Mouse (Mus musculus) spleen, adult 12 weeks (tissue): ENCODE results near the gene Bcl6.
A peak's percentile ranks its signal among the peaks of the same experiment; 100 is the strongest.

Source experiments
- DNase-seq: peaks from one replicate; pipeline ENCODE4 v3.0.0; 2022; ENCODE audit warnings: low spot score

Bcl6 gene

GRCm38 (mm10) chr16:23990161-23990970 lies 1.7 kb upstream of the Bcl6 start:
- no peak for DNase-seq

GRCm38 (mm10) chr16:23989209-23990160 lies 833 bp upstream of the Bcl6 start:
- DNase-seq = no peak

- no peak for DNase-seq
Observed at GRCm38 (mm10) chr16:23988157-23988465, 541 bp downstream of the Bcl6 start.

DNA sequence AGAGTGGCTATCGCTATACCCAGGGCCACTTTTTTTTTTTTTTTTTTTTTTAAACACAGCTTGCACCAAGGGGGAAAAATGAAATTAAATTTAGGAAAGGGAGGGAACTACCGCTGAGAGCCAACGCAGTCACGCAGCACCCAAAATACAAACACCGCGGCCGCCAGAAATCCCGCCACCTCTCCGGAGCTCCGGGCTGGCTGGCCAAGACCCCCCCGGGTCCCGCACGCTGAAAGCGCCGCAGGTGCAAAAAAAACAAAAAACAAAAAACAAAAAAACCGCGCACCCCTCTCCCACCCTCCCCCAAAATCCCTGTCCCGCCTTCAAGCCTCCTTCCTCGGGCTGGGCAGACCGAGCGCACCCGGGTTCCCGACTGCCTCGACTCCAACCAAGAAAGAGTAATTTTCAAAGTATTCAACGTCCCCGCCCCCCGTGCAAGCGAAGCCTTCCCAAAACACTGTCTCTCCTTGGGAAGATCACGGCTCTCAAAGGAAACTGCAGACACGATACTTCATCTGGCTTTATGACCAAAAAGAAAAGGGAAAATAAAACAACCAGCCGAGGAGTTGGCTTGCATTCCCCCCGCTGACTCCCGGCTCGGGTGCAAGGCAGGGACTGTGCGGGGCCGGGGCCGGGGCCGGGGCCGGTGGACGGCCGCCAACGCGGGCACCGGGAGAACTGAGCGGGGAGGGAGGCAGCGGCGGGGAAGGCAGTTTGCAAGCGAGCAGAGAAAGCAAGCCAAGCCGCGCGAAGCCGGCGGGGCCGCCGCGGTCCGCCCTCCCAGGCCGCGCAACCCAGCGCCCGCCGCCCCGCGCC lies 1.1 kb downstream of the Bcl6 start:
- peak; percentile 51 for DNase-seq

DNA sequence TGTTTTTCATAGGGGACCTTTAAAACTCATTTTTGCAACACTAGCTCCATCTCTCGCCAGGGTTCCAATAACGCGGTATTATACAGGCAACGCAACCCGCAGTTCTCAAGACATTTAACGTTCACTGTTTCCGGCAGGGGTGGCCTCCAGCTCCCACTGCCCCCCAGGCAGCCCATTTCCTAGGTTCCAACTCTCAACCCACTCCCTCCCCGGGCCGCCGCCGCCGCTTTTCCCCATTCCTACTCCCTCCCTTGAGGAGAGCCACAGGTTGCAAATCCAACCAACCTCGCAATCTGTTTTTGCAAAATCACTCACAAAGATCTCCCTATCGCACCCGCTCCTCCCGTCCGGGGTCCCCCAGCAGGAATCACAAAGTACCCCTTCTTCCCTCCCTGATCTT lies 1.8 kb downstream of the Bcl6 start:
- DNase-seq = no peak

DNA sequence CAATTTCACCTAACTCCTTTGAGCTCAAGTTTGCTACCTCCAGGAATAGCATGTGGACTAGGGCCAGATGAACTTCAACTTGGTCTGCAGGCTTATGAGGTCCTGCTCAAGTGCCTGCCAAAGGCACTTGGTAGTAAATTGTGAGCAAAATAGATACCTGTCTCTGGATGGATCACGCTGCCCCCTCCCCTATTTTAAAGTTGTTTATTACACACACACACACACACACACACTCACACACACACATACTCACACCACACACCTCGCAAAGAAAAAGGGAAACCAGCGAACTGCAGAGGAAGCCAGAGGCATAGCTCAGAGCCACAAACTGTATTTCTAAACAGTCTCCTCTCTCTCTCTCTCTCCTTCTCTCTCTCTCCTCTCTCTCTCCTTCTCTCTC lies 2.5 kb downstream of the Bcl6 start:
- no peak for DNase-seq

DNA sequence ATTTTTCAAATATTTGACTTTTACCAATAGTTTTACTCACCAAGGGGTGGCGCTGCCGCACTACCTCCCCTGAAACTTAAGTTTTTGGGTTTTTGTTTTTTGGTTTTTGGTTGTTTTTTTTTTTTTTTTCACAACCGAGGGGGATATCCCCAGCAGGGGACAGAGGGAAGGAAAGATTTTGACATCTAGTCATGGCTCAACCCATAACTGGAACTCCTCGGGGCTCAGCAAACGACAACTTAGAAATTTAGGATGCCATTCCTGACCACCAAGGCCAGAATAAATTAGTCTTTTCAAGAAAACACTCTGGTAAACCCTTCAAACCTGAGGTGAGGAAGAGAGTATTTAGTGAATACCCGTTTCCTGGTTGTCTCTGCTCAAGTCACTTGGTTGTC lies 3.2 kb downstream of the Bcl6 start:
- DNase-seq = no peak

DNA sequence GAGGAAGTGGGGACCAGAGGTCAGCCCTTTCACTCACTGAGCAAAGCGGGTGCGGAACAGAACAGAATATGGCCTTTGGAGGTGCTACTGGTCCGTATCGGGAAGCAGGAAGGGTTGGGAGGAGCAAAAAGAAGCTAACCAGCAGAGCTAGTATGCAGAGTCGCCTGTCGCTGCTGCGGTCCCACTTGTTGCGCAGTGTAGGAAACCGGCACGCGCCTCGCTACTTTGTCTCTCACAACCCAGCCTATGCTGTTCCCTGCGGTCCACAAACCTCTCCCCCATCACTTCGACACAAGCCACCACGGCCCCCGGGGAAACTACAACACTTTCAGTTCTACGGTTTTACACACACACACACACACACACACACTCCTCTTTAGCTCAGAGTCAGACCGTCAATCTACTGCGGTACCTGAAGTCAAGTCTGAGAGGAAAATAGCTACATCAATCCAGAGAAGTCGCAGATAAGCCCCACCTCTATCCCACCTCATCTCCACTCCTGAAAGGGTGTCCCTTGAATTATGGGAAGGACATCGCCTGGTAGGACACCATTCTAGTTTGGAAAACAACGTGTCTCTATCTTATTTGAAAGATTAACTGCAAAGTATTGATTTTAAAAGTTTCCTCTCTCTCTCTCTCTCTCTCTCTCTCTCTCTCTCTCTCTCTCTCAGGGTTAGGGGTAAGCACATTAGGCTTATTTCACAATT lies 3.7 kb downstream of the Bcl6 start:
- no peak for DNase-seq

GRCm38 (mm10) chr16:23984183-23984582 lies 4.5 kb downstream of the Bcl6 start:
- peak; percentile 74 for DNase-seq

DNA sequence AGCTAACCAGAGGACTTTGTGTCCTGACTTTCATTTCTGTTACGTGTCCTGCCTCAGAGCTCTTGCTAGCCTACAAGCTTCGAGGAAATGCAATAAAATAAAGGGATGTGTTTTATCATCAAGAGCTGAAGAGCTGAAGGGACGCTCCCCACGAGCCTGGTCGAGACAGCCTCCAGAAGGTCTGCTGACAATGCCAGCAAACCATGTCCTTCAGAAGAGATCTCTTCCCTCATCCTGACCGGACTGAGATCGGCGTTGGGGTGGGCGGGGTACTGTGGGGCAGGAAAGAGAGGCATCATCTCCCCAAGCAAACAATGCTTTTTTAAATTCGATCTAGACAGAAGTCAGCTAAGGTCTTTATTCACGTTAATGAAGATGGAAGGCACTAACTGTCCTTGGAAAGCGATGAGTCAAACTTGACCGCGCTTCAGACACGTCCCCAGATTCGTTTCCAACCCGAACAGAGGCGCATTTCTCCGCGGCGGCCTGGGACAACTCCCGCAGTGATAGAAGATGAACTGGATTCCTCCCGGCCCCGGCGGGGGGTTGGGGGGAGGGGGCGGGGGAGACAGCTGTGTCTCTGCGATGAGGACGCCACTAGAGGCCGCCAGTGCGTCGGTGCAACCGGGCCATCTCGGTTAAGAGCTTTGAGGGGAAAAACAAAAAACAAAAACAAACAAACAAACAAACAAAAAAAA lies 5.6 kb downstream of the Bcl6 start:
- DNase-seq = no peak

- DNase-seq = peak; percentile 62
Observed at GRCm38 (mm10) chr16:23981925-23982851, 6.5 kb downstream of the Bcl6 start.

GRCm38 (mm10) chr16:23980991-23981720 lies 7.5 kb downstream of the Bcl6 start:
- DNase-seq = no peak

DNA sequence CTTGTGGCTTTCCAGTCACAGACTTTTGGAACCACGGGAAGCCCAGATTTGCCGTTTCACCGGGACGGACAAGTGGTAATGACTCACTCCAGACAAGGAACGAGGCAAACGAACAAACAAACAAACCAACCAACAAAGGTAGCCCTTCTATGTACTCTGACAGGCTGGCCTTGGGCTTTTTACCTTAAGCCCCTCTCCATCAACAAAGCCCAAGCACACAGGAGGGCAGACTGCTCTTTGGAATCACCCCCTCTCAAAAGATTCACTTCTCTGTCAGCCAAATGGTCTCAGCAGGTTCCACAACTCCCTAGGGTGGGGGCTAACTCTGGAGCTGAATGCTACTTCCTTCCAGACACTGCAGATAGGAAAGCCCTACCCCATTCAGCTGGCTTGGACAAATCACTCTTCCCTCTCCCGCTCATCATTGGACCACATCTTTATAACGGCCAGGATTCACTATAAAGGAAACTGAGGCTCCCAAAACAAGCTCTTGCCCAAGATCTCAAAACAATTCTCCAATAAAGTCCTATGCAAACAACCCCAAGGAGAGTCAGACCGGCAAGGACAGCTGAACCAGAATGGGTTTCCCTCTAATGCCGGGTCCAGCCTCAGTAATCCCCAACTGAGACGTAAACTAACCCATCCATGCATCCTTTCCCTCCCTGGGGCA lies 8.3 kb downstream of the Bcl6 start:
- DNase-seq = no peak

DNA sequence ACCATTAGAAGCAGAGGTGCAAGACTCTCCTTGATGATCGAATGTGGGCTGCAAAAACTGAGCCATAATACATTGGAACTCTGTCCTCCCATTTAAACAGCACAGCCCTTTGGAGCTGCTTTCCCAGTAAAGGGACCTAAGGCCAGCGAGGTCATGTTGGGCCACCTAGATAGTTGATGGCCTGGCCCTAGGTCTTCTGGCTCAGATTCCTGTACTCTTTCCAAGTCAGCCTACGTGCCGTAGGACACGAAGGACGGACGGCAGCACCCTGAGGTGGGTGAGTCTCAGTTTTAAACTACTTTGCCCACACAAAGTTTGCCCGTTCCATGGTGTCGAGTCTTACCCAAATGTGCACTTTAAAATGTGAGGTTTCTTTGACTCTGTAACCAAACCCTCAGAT lies 9.2 kb downstream of the Bcl6 start:
- no peak for DNase-seq

- DNase-seq = no peak
Observed at GRCm38 (mm10) chr16:23978495-23978894, 10.2 kb downstream of the Bcl6 start.

GRCm38 (mm10) chr16:23977732-23978131 lies 10.9 kb downstream of the Bcl6 start:
- DNase-seq = no peak

GRCm38 (mm10) chr16:23976196-23976595 lies 12.5 kb downstream of the Bcl6 start:
- no peak for DNase-seq

GRCm38 (mm10) chr16:23973635-23974367 lies 14.9 kb downstream of the Bcl6 start:
- DNase-seq = no peak
